Mouse (Mus musculus) kidney, adult 9 months (tissue): ENCODE measurements at regions not wholly inside any gene's neighbourhood (a gene's known extent, or its start where the extent isn't known, plus 50 kb on each side); places are given as distances from the start of the nearest gene placed in this dataset.

Experiments
- DNase-seq: peaks from one replicate; pipeline ENCODE4 v3.0.0; 2022

GRCm38 (mm10) chr1:83495022-83495421, 87.0 kb upstream of the Sphkap start:
- no peak for DNase-seq

- no peak for DNase-seq
Observed at GRCm38 (mm10) chr1:83479111-83479510, 71.1 kb upstream of the Sphkap start.
